Mouse (Mus musculus): ENCODE data around the gene Gm4450.
"Not testable (repeated sequence)": the region's sequence is repeated elsewhere in the genome, so short reads cannot be mapped to it uniquely, and the experiment has no call there.

Gm4450 gene

GRCm38 (mm10) chr3:98457026-98457425 lies at the start of gene Gm4450:
TSS of gene Gm4450 (minus strand) at chr3:98457126.
- in situ Hi-C loops (cut with MboI, MseI), result not testable (repeated sequence)

GRCm38 (mm10) chr3:98497401-98497800 lies 40.5 kb upstream of the Gm4450 start:
- in situ Hi-C loops (cut with MboI, MseI), result not testable (repeated sequence)

GRCm38 (mm10) chr3:98496762-98497161 lies 39.8 kb upstream of the Gm4450 start:
- in situ Hi-C loops (cut with MboI, MseI), result not testable (repeated sequence)

GRCm38 (mm10) chr3:98495055-98495454 lies 38.1 kb upstream of the Gm4450 start:
- in situ Hi-C loops (cut with MboI, MseI), result not testable (repeated sequence)

- in situ Hi-C loops (cut with MboI, MseI), result not testable (repeated sequence)
Observed at GRCm38 (mm10) chr3:98494184-98494583, 37.3 kb upstream of the Gm4450 start.

- in situ Hi-C loops (cut with MboI, MseI), result not testable (repeated sequence)
Observed at GRCm38 (mm10) chr3:98471499-98471898, 14.6 kb upstream of the Gm4450 start.

- in situ Hi-C loops (cut with MboI, MseI), result not testable (repeated sequence)
Observed at GRCm38 (mm10) chr3:98471057-98471456, 14.1 kb upstream of the Gm4450 start.

GRCm38 (mm10) chr3:98469323-98469722 lies 12.4 kb upstream of the Gm4450 start:
- in situ Hi-C loops (cut with MboI, MseI), result loop anchor here (5.0 kb wide), 2 partner anchors 53 to 108 kb away; no protein-coding TSS in a partner anchor

- in situ Hi-C loops (cut with MboI, MseI), result not testable (repeated sequence)
Observed at GRCm38 (mm10) chr3:98453786-98454185, 3.1 kb downstream of the Gm4450 start.

GRCm38 (mm10) chr3:98443924-98444323 lies 13.0 kb downstream of the Gm4450 start:
- in situ Hi-C loops (cut with MboI, MseI), result loop anchor here (5.0 to 10.0 kb wide), 2 partner anchors 87 to 529 kb away; no protein-coding TSS in a partner anchor

GRCm38 (mm10) chr3:98443149-98443779 lies 13.7 kb downstream of the Gm4450 start:
- in situ Hi-C loops (cut with MboI, MseI), result loop anchor here (5.0 to 10.0 kb wide), 2 partner anchors 86 to 528 kb away; no protein-coding TSS in a partner anchor

- in situ Hi-C loops (cut with MboI, MseI), result loop anchor here (5.0 to 10.0 kb wide), 2 partner anchors 85 to 527 kb away; no protein-coding TSS in a partner anchor
Observed at GRCm38 (mm10) chr3:98442245-98442644, 14.7 kb downstream of the Gm4450 start.

- in situ Hi-C loops (cut with MboI, MseI), result no loop called here
Observed at GRCm38 (mm10) chr3:98435030-98435429, 21.9 kb downstream of the Gm4450 start.

GRCm38 (mm10) chr3:98434088-98434816 lies 22.7 kb downstream of the Gm4450 start:
- in situ Hi-C loops (cut with MboI, MseI), result no loop called here

- in situ Hi-C loops (cut with MboI, MseI), result loop anchor here (10.0 kb wide), 1 partner anchor 474 kb away; no protein-coding TSS in a partner anchor
Observed at GRCm38 (mm10) chr3:98428928-98429525, 27.9 kb downstream of the Gm4450 start.

GRCm38 (mm10) chr3:98428449-98428775 lies 28.5 kb downstream of the Gm4450 start:
- in situ Hi-C loops (cut with MboI, MseI), result loop anchor here (10.0 kb wide), 1 partner anchor 474 kb away; no protein-coding TSS in a partner anchor

GRCm38 (mm10) chr3:98427600-98428448 lies 29.1 kb downstream of the Gm4450 start:
- in situ Hi-C loops (cut with MboI, MseI), result loop anchor here (10.0 kb wide), 1 partner anchor 473 kb away; no protein-coding TSS in a partner anchor

- in situ Hi-C loops (cut with MboI, MseI), result loop anchor here (10.0 kb wide), 1 partner anchor 472 kb away; no protein-coding TSS in a partner anchor
Observed at GRCm38 (mm10) chr3:98427260-98427599, 29.7 kb downstream of the Gm4450 start.

GRCm38 (mm10) chr3:98426749-98427148 lies 30.2 kb downstream of the Gm4450 start:
- in situ Hi-C loops (cut with MboI, MseI), result loop anchor here (10.0 kb wide), 1 partner anchor 472 kb away; no protein-coding TSS in a partner anchor

GRCm38 (mm10) chr3:98422926-98423325 lies 34.0 kb downstream of the Gm4450 start:
- in situ Hi-C loops (cut with MboI, MseI), result loop anchor here (10.0 to 25.0 kb wide), 2 partner anchors 468 to 1486 kb away; partner anchors contain the start of gene Gja8

GRCm38 (mm10) chr3:98419786-98420070 lies 37.2 kb downstream of the Gm4450 start:
- in situ Hi-C loops (cut with MboI, MseI), result loop anchor here (10.0 to 25.0 kb wide), 2 partner anchors 465 to 1482 kb away; partner anchors contain the start of gene Gja8
